Mouse (Mus musculus) forebrain, embryonic 16.5 days (tissue): Measurements from ENCODE around the gene Plpp1. TPM values are rescaled to one million over a fixed set of nuclear protein-coding genes. Genes with fewer than 3 reads are reported as not detected.

Experiments
- ATAC-seq: fragments of 200-750 bp; cut with Nextera tagmentation; 2 replicates; pipeline ENCODE4 v1.8.0; 2017; ENCODE audit warnings: mild to moderate bottlenecking, moderate library complexity
- H3K27ac ChIP-seq: fragments of 300-500 bp; sonication (generic); 2 replicates; pipeline ENCODE4 v1.5.1; 2014; ENCODE audit warnings: low read length, control low read depth
- H3K27me3 ChIP-seq: fragments of 300-500 bp; sonication (generic); replicated peaks from 2 replicates; pipeline ENCODE4 v1.6.1; 2014; ENCODE audit warnings: low read length; ENCODE audit not compliant: control insufficient read depth, insufficient read depth
- H3K36me3 ChIP-seq: fragments of 300-500 bp; sonication (generic); 2 replicates; pipeline ENCODE4 v1.6.1; 2014; ENCODE audit not compliant: control insufficient read depth, insufficient read depth
- H3K4me1 ChIP-seq: fragments of 300-500 bp; sonication (generic); replicated peaks from 2 replicates; pipeline ENCODE4 v1.6.1; 2014; ENCODE audit warnings: low read length; ENCODE audit not compliant: control insufficient read depth, insufficient read depth
- H3K4me2 ChIP-seq: fragments of 300-500 bp; sonication (generic); 2 replicates; pipeline ENCODE4 v1.6.1; 2014; ENCODE audit warnings: mild to moderate bottlenecking, low read length, control low read depth
- H3K4me3 ChIP-seq: fragments of 300-500 bp; sonication (generic); replicated peaks from 2 replicates; pipeline ENCODE4 v1.5.1; 2014; ENCODE audit warnings: mild to moderate bottlenecking, low read length, control low read depth
- H3K9ac ChIP-seq: fragments of 300-500 bp; sonication (generic); replicated peaks from 2 replicates; pipeline ENCODE4 v1.6.1; 2014; ENCODE audit warnings: low read depth, low read length, control low read depth
- H3K9me3 ChIP-seq: fragments of 300-500 bp; sonication (generic); 2 replicates; pipeline ENCODE4 v1.6.1; 2016; ENCODE audit warnings: low read length; ENCODE audit not compliant: control insufficient read depth
- WGBS: fragments of 180-500 bp; shearing (Covaris S2); extraction: QIAGEN DNeasy Blood & Tissue Kit; methylation state at CpG from one replicate; pipeline ENCODE4 v1.1.7; 2014; 5-methylcytosine and 5-hydroxymethylcytosine counted together
- polyA plus RNA-seq: library from polyadenylated mRNA; unstranded; fragments of >200 nt; fragmentation: Nextera tagmentation; extraction: Ambion mirVana; gene quantifications from 2 replicates; pipeline ENCODE4 v1.2.1, GENCODE M21; 2015

The Plpp1 gene
- polyA plus RNA-seq, 1 experiment from 2014 or later: 49.2 TPM

- H3K9me3 ChIP-seq: no peaks in the 10 kb centered on the region
- WGBS: 87% methylated on average over 6 of the region's 8 CpGs
- no peak overlapping the region for H3K9ac ChIP-seq
- ATAC-seq: no peak
- no peaks in the 10 kb centered on the region for H3K4me1 ChIP-seq
- H3K4me2 ChIP-seq: no peak overlapping the region
- H3K27ac ChIP-seq: no peak overlapping the region
- no peak overlapping the region for H3K4me3 ChIP-seq
- H3K36me3 ChIP-seq: no peaks in the 10 kb centered on the region
- no peaks in the 10 kb centered on the region for H3K27me3 ChIP-seq
These were observed 23.5 kb downstream of the Plpp1 start for GRCm38 (mm10) chr13:112823911-112824648.

GRCm38 (mm10) chr13:112825479-112825878, 24.9 kb downstream of the Plpp1 start:
- Histone ChIP-seq H3K4me3 (no peak overlapping the region), H3K9ac (no peak overlapping the region), H3K27ac (no peak overlapping the region), H3K36me3 (no peaks in the 10 kb centered on the region), H3K4me2 (no peak overlapping the region), H3K9me3 (no peaks in the 10 kb centered on the region), H3K4me1 (no peaks in the 10 kb centered on the region), H3K27me3 (no peaks in the 10 kb centered on the region)
- WGBS: 77% methylated on average over 6 of the region's 6 CpGs
- no peak for ATAC-seq

- no peaks in the 10 kb centered on the region for H3K27me3 ChIP-seq
- 91% methylated on average over 2 of the region's 2 CpGs for WGBS
These were observed 29.0 kb downstream of the Plpp1 start for GRCm38 (mm10) chr13:112829619-112830018.

GRCm38 (mm10) chr13:112832589-112832988, 32.0 kb downstream of the Plpp1 start:
- no peak overlapping the region for H3K4me2 ChIP-seq
- no peak for ATAC-seq
- peaks cover 15% of the 10 kb centered on the region for H3K4me1 ChIP-seq
- no peaks in the 10 kb centered on the region for H3K36me3 ChIP-seq
- WGBS: 53% methylated on average over 2 of the region's 2 CpGs
- H3K4me3 ChIP-seq: no peak overlapping the region
- no peaks in the 10 kb centered on the region for H3K27me3 ChIP-seq
- no peaks in the 10 kb centered on the region for H3K9me3 ChIP-seq
- no peak overlapping the region for H3K27ac ChIP-seq
- no peak overlapping the region for H3K9ac ChIP-seq

More at GRCm38 (mm10) chr13:112829619-112830018, 29.0 kb downstream of the Plpp1 start:
- Histone ChIP-seq H3K4me1 (peaks cover 9% of the 10 kb centered on the region), H3K9ac (no peak overlapping the region), H3K4me3 (no peak overlapping the region), H3K9me3 (no peaks in the 10 kb centered on the region), H3K36me3 (no peaks in the 10 kb centered on the region), H3K4me2 (no peak overlapping the region), H3K27ac (no peak overlapping the region)
- no peak for ATAC-seq

- no peaks in the 10 kb centered on the region for H3K9me3 ChIP-seq
- H3K27me3 ChIP-seq: no peaks in the 10 kb centered on the region
- no peak overlapping the region for H3K27ac ChIP-seq
- H3K9ac ChIP-seq: no peak overlapping the region
- 46% methylated on average over 20 of the region's 20 CpGs for WGBS
- H3K4me3 ChIP-seq: no peak overlapping the region
- H3K4me2 ChIP-seq: peak overlapping the region; percentile 23
- ATAC-seq: no peak
- peaks cover 15% of the 10 kb centered on the region for H3K4me1 ChIP-seq
- no peaks in the 10 kb centered on the region for H3K36me3 ChIP-seq
These were observed 32.8 kb downstream of the Plpp1 start for GRCm38 (mm10) chr13:112833253-112833894.

GRCm38 (mm10) chr13:112833895-112834263, 33.3 kb downstream of the Plpp1 start:
- Histone ChIP-seq H3K27me3 (no peaks in the 10 kb centered on the region), H3K27ac (no peak overlapping the region), H3K9me3 (no peaks in the 10 kb centered on the region), H3K4me3 (no peak overlapping the region), H3K4me2 (no peak overlapping the region), H3K9ac (no peak overlapping the region), H3K4me1 (peaks cover 15% of the 10 kb centered on the region), H3K36me3 (no peaks in the 10 kb centered on the region)
- ATAC-seq: peak; percentile 75
- 43% methylated on average over 3 of the region's 3 CpGs for WGBS

GRCm38 (mm10) chr13:112835113-112835512, 34.5 kb downstream of the Plpp1 start:
- Histone ChIP-seq H3K36me3 (no peaks in the 10 kb centered on the region), H3K4me2 (no peak overlapping the region), H3K9me3 (no peaks in the 10 kb centered on the region), H3K27me3 (no peaks in the 10 kb centered on the region), H3K4me3 (no peak overlapping the region), H3K27ac (no peak overlapping the region), H3K9ac (no peak overlapping the region), H3K4me1 (peaks cover 15% of the 10 kb centered on the region)
- peak; percentile 57 for ATAC-seq
- WGBS: 36% methylated on average over 12 of the region's 12 CpGs

- Histone ChIP-seq H3K27ac (no peak overlapping the region), H3K4me3 (no peak overlapping the region), H3K27me3 (no peaks in the 10 kb centered on the region), H3K9ac (no peak overlapping the region), H3K9me3 (no peaks in the 10 kb centered on the region), H3K36me3 (no peaks in the 10 kb centered on the region), H3K4me1 (peaks cover 23% of the 10 kb centered on the region), H3K4me2 (no peak overlapping the region)
- ATAC-seq: no peak
- 78% methylated on average over 2 of the region's 2 CpGs for WGBS
These were observed 36.4 kb downstream of the Plpp1 start for GRCm38 (mm10) chr13:112836951-112837350.

GRCm38 (mm10) chr13:112837621-112838155, 37.1 kb downstream of the Plpp1 start:
- 79% methylated on average over 9 of the region's 9 CpGs for WGBS
- H3K36me3 ChIP-seq: no peaks in the 10 kb centered on the region
- H3K9ac ChIP-seq: no peak overlapping the region
- H3K27ac ChIP-seq: no peak overlapping the region
- ATAC-seq: no peak
- H3K4me1 ChIP-seq: peaks cover 23% of the 10 kb centered on the region
- no peaks in the 10 kb centered on the region for H3K9me3 ChIP-seq
- H3K27me3 ChIP-seq: no peaks in the 10 kb centered on the region
- no peak overlapping the region for H3K4me2 ChIP-seq
- no peak overlapping the region for H3K4me3 ChIP-seq
